Mouse (Mus musculus) MEL (cell line): ENCODE data around the gene Bnc2. TPM values are rescaled to one million over a fixed set of nuclear protein-coding genes. Genes with fewer than 3 reads are reported as not detected.

ENCODE experiments used
- DNase-seq: peaks from one replicate; pipeline ENCODE4 v3.0.0; 2011; ENCODE audit warnings: low read depth, low spot score
- H3K27ac ChIP-seq: 2 replicates; pipeline ENCODE4 v1.5.1; 2012; ENCODE audit warnings: low read depth, mild to moderate bottlenecking, control low read depth, low read length, moderate library complexity; ENCODE audit not compliant: control insufficient read depth
- H3K27me3 ChIP-seq, 2 experiments: fragments of 150-350 bp in 1 of 2; sonication (generic) in 1 of 2; 2 replicates each; pipeline ENCODE4 v1.6.1; 2012; ENCODE audit warnings: low read length in 2 of 2, mild to moderate bottlenecking in 2 of 2, improper control_type of control experiment in 1 of 2, moderate library complexity in 1 of 2; ENCODE audit not compliant: insufficient read depth in 2 of 2, control insufficient read depth in 1 of 2
- H3K36me3 ChIP-seq, 2 experiments: 2 replicates each; pipeline ENCODE4 v1.6.1; 2012 to 2014; ENCODE audit warnings: low read length in 2 of 2, improper control_type of control experiment in 1 of 2, inconsistent platforms in 1 of 2, mild to moderate bottlenecking in 1 of 2; ENCODE audit not compliant: insufficient read depth in 2 of 2, control insufficient read depth in 1 of 2
- H3K4me1 ChIP-seq, 2 experiments: fragments of 150-350 bp in 1 of 2; sonication (generic) in 1 of 2; 2 replicates each; pipeline ENCODE4 v1.6.1; 2012; ENCODE audit warnings: low read length in 2 of 2, improper control_type of control experiment in 1 of 2, mild to moderate bottlenecking in 1 of 2; ENCODE audit not compliant: insufficient read depth in 2 of 2, control insufficient read depth in 1 of 2
- H3K4me3 ChIP-seq, 2 experiments: fragments of 150-350 bp in 1 of 2; sonication (generic) in 1 of 2; 2 replicates each; pipeline ENCODE4 v1.5.1; 2012; ENCODE audit warnings: low read depth in 2 of 2, low read length in 2 of 2, mild to moderate bottlenecking in 2 of 2, moderate library complexity in 2 of 2, control low read depth in 1 of 2, improper control_type of control experiment in 1 of 2; ENCODE audit not compliant: control insufficient read depth in 1 of 2, insufficient read depth in 1 of 2
- H3K79me2 ChIP-seq: 2 replicates; pipeline ENCODE4 v1.6.1; 2012; ENCODE audit warnings: mild to moderate bottlenecking, low read length, moderate library complexity; ENCODE audit not compliant: control insufficient read depth, poor library complexity, insufficient read depth
- H3K9ac ChIP-seq: 2 replicates; pipeline ENCODE4 v1.6.1; 2012; ENCODE audit warnings: low read depth, mild to moderate bottlenecking, control low read depth, low read length, moderate library complexity; ENCODE audit not compliant: control insufficient read depth, poor library complexity, severe bottlenecking
- H3K9me3 ChIP-seq: fragments of 150-350 bp; sonication (generic); replicated peaks from 2 replicates; pipeline ENCODE4 v1.6.1; 2012; ENCODE audit warnings: mild to moderate bottlenecking, low read length, improper control_type of control experiment, moderate library complexity; ENCODE audit not compliant: insufficient read depth
- BHLHE40 ChIP-seq: IDR thresholded peaks from 2 replicates; pipeline ENCODE4 v1.6.1; 2012; ENCODE audit warnings: low read depth, mild to moderate bottlenecking, inconsistent platforms, low read length, improper control_type of control experiment, borderline replicate concordance
- E2F4 ChIP-seq: IDR thresholded peaks from 2 replicates; pipeline ENCODE4 v1.6.1; 2011; ENCODE audit warnings: low read depth, low read length, improper control_type of control experiment, borderline replicate concordance
- ETS1 ChIP-seq: IDR thresholded peaks from 2 replicates; pipeline ENCODE4 v1.6.1; 2012; ENCODE audit warnings: low read depth, mild to moderate bottlenecking, inconsistent platforms, low read length, improper control_type of control experiment, moderate library complexity
- GABPA ChIP-seq: IDR thresholded peaks from 2 replicates; pipeline ENCODE4 v1.6.1; 2012; ENCODE audit warnings: low read depth, mild to moderate bottlenecking, inconsistent platforms, low read length, improper control_type of control experiment, moderate library complexity
- HCFC1 ChIP-seq: IDR thresholded peaks from 2 replicates; pipeline ENCODE4 v1.6.1; 2012; ENCODE audit warnings: low read depth, mild to moderate bottlenecking, inconsistent platforms, low read length, improper control_type of control experiment, moderate library complexity
- JUND ChIP-seq: IDR thresholded peaks from 2 replicates; pipeline ENCODE4 v1.6.1; 2011; ENCODE audit warnings: low read depth, mild to moderate bottlenecking, improper control_type of control experiment, low read length
- KAT2A ChIP-seq: conservative IDR thresholded peaks from 2 replicates; pipeline ENCODE4 v1.6.1; 2012; ENCODE audit warnings: low read depth, low read length, improper control_type of control experiment, inconsistent platforms
- MAFK ChIP-seq: IDR thresholded peaks from 2 replicates; pipeline ENCODE4 v1.6.1; 2011; ENCODE audit warnings: low read depth, mild to moderate bottlenecking, low read length, improper control_type of control experiment, borderline replicate concordance
- NELFE ChIP-seq: IDR thresholded peaks from 2 replicates; pipeline ENCODE4 v1.6.1; 2011; ENCODE audit warnings: low read depth, low read length, improper control_type of control experiment
- POLR2A ChIP-seq, 2 experiments: IDR thresholded peaks; 2 replicates each; pipeline ENCODE4 v1.6.1; 2011 to 2012; ENCODE audit warnings: low read length in 2 of 2, mild to moderate bottlenecking in 2 of 2, control low read depth in 1 of 2, improper control_type of control experiment in 1 of 2, low read depth in 1 of 2, moderate library complexity in 1 of 2; ENCODE audit not compliant: control insufficient read depth in 1 of 2, insufficient read depth in 1 of 2, poor library complexity in 1 of 2
- POLR2AphosphoS2 ChIP-seq: IDR thresholded peaks from 2 replicates; pipeline ENCODE4 v1.6.1; 2011; ENCODE audit warnings: low read length, improper control_type of control experiment
- POLR2AphosphoS5 ChIP-seq: IDR thresholded peaks from 2 replicates; pipeline ENCODE4 v1.6.1; 2012; ENCODE audit warnings: low read depth, borderline replicate concordance, mild to moderate bottlenecking, inconsistent platforms, low read length, moderate library complexity, mixed read lengths
- SIN3A ChIP-seq: IDR thresholded peaks from 2 replicates; pipeline ENCODE4 v1.6.1; 2012; ENCODE audit warnings: low read length, improper control_type of control experiment, inconsistent platforms
- TBP ChIP-seq: IDR thresholded peaks from 2 replicates; pipeline ENCODE4 v1.8.0; 2011; ENCODE audit warnings: low read depth, low read length, improper control_type of control experiment
- TCF12 ChIP-seq: IDR thresholded peaks from 2 replicates; pipeline ENCODE4 v1.6.1; 2014; ENCODE audit warnings: low read depth, mild to moderate bottlenecking, inconsistent platforms, low read length, improper control_type of control experiment, moderate library complexity
- UBTF ChIP-seq: IDR thresholded peaks from 2 replicates; pipeline ENCODE4 v1.6.1; 2012; ENCODE audit warnings: low read depth, mild to moderate bottlenecking, inconsistent platforms, low read length, improper control_type of control experiment, moderate library complexity, borderline replicate concordance; ENCODE audit not compliant: insufficient read depth
- USF2 ChIP-seq, 2 experiments: IDR thresholded peaks; 2 replicates each; pipeline ENCODE4 v1.6.1; 2011 to 2012; ENCODE audit warnings: improper control_type of control experiment in 2 of 2, low read length in 2 of 2, borderline replicate concordance in 1 of 2, inconsistent platforms in 1 of 2, low read depth in 1 of 2, mild to moderate bottlenecking in 1 of 2; ENCODE audit not compliant: insufficient read depth in 1 of 2
- ZC3H11A ChIP-seq: IDR thresholded peaks from 2 replicates; pipeline ENCODE4 v1.6.1; 2012; ENCODE audit warnings: low read depth, mild to moderate bottlenecking, inconsistent platforms, low read length, improper control_type of control experiment
- ZKSCAN1 ChIP-seq: IDR thresholded peaks from 2 replicates; pipeline ENCODE4 v1.6.1; 2012; ENCODE audit warnings: low read depth, mild to moderate bottlenecking, inconsistent platforms, low read length, improper control_type of control experiment, moderate library complexity
- polyA plus RNA-seq, 2 experiments: library from polyadenylated mRNA; stranded (reverse) in 1 of 2; unstranded in 1 of 2; fragments of >175 nt in 1 of 2; fragments of >200 nt in 1 of 2; gene quantifications; 2 replicates each; pipeline versions ENCODE4 v1.2.1 to v1.2.4; 2012; ENCODE audit warnings: low replicate concordance in 2 of 2, low read depth in 1 of 2; ENCODE audit not compliant: insufficient read length in 2 of 2, insufficient read depth in 1 of 2, missing spikeins in 1 of 2
- total RNA-seq: library from RNA; depleted of rRNA; stranded (reverse); fragments of 300-350 nt; gene quantifications from 2 replicates; pipeline ENCODE4 v1.2.3, GENCODE M21; 2012

Bnc2 gene
- total and polyA plus RNA-seq, 3 experiments, result not detected

DNA sequence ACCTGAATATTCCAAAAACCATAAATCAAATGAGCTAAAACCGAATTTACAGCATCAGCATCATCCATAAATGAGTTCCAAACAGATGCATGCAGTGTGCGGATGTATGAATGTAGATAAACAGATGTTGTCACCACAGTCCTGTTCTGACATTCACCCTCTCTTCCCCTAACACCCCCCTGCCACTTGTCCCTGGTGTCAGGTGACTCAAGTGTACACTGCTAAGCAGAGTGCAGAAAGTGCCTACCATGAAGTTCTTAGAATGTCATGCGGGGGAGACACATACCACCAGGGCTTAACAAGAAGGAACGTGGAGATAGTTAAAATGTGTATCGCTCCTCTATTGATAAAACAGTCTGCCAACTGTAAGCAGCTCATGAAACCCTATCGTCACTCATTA, 396.9 kb downstream of the Bnc2 start:
- TF ChIP-seq POLR2AphosphoS5 (no peak), GABPA (no peak), E2F4 (no peak), KAT2A (no peak), UBTF (no peak), JUND (no peak), TBP (no peak), BHLHE40 (no peak), POLR2A (IDR thresholded peaks at IDR 0.05; ENCODE audit: control insufficient read depth in 1 of 2, insufficient read depth in 1 of 2, low read depth in 1 of 2, low read length in 2 of 2, poor library complexity in 1 of 2) (no peak), HCFC1 (no peak), ZC3H11A (no peak), TCF12 (no peak)
- H3K79me2 ChIP-seq, result no peaks in the 10 kb centered on the region
- H3K27ac ChIP-seq, result no peak overlapping the region
- DNase-seq, result no peak
- H3K9ac ChIP-seq, result no peak overlapping the region
- H3K36me3 ChIP-seq, result no peaks in the 10 kb centered on the region
- H3K4me3 ChIP-seq, result no peak overlapping the region
- H3K9me3 ChIP-seq, result no peaks in the 10 kb centered on the region
- H3K27me3 ChIP-seq, result no peaks in the 10 kb centered on the region
- no peaks in the 10 kb centered on the region for H3K4me1 ChIP-seq

DNA sequence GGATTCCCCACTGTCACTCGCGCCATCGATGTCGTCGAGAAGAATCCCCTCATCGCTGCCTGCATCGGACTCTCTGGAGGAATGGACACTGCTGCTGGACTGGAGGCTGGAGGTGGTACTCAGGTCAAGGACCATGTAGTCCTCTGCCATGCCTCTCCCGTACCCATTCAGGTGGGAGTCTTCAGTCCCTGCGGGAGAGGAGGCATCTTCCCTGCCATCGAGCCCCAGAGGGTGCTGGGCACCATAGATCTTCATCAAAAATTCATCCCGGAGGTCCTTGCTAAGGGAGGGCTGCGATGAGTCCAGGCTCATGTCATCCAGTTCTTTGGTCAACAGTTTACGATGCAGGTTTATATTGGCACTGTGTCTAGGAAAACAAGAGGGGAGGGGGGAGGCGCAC, 399.0 kb downstream of the Bnc2 start:
- H3K4me1 ChIP-seq, result no peaks in the 10 kb centered on the region
- H3K4me3 ChIP-seq, result no peak overlapping the region
- no peaks in the 10 kb centered on the region for H3K36me3 ChIP-seq
- H3K9me3 ChIP-seq, result no peaks in the 10 kb centered on the region
- no peaks in the 10 kb centered on the region for H3K79me2 ChIP-seq
- no peaks in the 10 kb centered on the region for H3K27me3 ChIP-seq
- H3K9ac ChIP-seq, result no peak overlapping the region
- H3K27ac ChIP-seq, result no peak overlapping the region
- no peak for DNase-seq
- TF ChIP-seq HCFC1 (no peak), SIN3A (no peak), JUND (no peak), NELFE (no peak), TCF12 (no peak), ZKSCAN1 (no peak), POLR2AphosphoS2 (no peak), MAFK (no peak), USF2 (IDR thresholded peaks at IDR 0.05; ENCODE audit: borderline replicate concordance in 1 of 2, insufficient read depth in 1 of 2, low read depth in 1 of 2, low read length in 2 of 2) (no peak), KAT2A (no peak), BHLHE40 (no peak), TBP (no peak), ZC3H11A (no peak), POLR2A (IDR thresholded peaks at IDR 0.05; ENCODE audit: control insufficient read depth in 1 of 2, insufficient read depth in 1 of 2, low read depth in 1 of 2, low read length in 2 of 2, poor library complexity in 1 of 2) (no peak), ETS1 (no peak)
